Mouse (Mus musculus) kidney, postnatal 0 days (tissue): ENCODE measurements around the gene Il20rb. TPM values are rescaled to one million over a fixed set of nuclear protein-coding genes. Genes with fewer than 3 reads are reported as not detected.

Experiments
- ATAC-seq: fragments of 200-750 bp; cut with Nextera tagmentation; replicated peaks from 2 replicates; pipeline ENCODE4 v1.8.0; 2017; ENCODE audit warnings: low read depth, moderate number of reproducible peaks, moderate TSS enrichment, moderate library complexity; ENCODE audit not compliant: low FRiP score
- DNase-seq: peaks from one replicate; pipeline ENCODE4 v3.0.0-alpha.2; 2016; ENCODE audit warnings: low spot score
- H3K27ac ChIP-seq: fragments of 300-500 bp; sonication (generic); 2 replicates; pipeline ENCODE4 v1.5.1; 2014; ENCODE audit warnings: mild to moderate bottlenecking
- H3K27me3 ChIP-seq: fragments of 300-500 bp; sonication (generic); 2 replicates; pipeline ENCODE4 v1.6.1; 2014; ENCODE audit warnings: low read length, mixed read lengths; ENCODE audit not compliant: insufficient read depth
- H3K36me3 ChIP-seq: fragments of 300-500 bp; sonication (generic); 2 replicates; pipeline ENCODE4 v1.6.1; 2014; ENCODE audit warnings: low read length, mixed read lengths; ENCODE audit not compliant: insufficient read depth
- H3K4me1 ChIP-seq: fragments of 300-500 bp; sonication (generic); replicated peaks from 2 replicates; pipeline ENCODE4 v1.6.1; 2014; ENCODE audit warnings: antibody characterized with exemption, low read length, mixed read lengths; ENCODE audit not compliant: insufficient read depth
- H3K4me2 ChIP-seq: fragments of 300-500 bp; sonication (generic); 2 replicates; pipeline ENCODE4 v1.6.1; 2014; ENCODE audit warnings: mild to moderate bottlenecking, low read length, moderate library complexity, mixed read lengths
- H3K4me3 ChIP-seq: fragments of 300-500 bp; sonication (generic); replicated peaks from 2 replicates; pipeline ENCODE4 v1.5.1; 2014; ENCODE audit warnings: low read depth, low read length
- H3K9ac ChIP-seq: fragments of 300-500 bp; sonication (generic); 2 replicates; pipeline ENCODE4 v1.6.1; 2014; ENCODE audit warnings: low read depth, low read length
- H3K9me3 ChIP-seq: fragments of 300-500 bp; sonication (generic); replicated peaks from 2 replicates; pipeline ENCODE4 v1.6.1; 2016; ENCODE audit warnings: low read length, inconsistent platforms, mixed read lengths
- CTCF ChIP-seq: IDR thresholded peaks from 2 replicates; pipeline ENCODE4 v1.5.1; 2016; ENCODE audit warnings: antibody characterized with exemption, low read depth, mild to moderate bottlenecking, moderate library complexity
- WGBS: fragments of 180-500 bp; shearing (Covaris S2); extraction: QIAGEN DNeasy Blood & Tissue Kit; methylation state at CpG from one replicate; pipeline ENCODE4 v1.1.7; 2014; 5-methylcytosine and 5-hydroxymethylcytosine counted together
- polyA plus RNA-seq: library from polyadenylated mRNA; unstranded; fragments of >200 nt; fragmentation: Nextera tagmentation; extraction: Ambion mirVana; gene quantifications from 2 replicates; pipeline ENCODE4 v1.2.1, GENCODE M21; 2015

Gene Il20rb
- polyA plus RNA-seq, 1 experiment from 2014 or later = 1.7 TPM

GRCm38 (mm10) chr9:100522029-100522428 lies 35.4 kb upstream of the Il20rb start:
- TF ChIP-seq CTCF = no peak
- H3K27ac ChIP-seq = no peak overlapping the region
- no peak overlapping the region for H3K4me2 ChIP-seq
- no peaks in the 10 kb centered on the region for H3K36me3 ChIP-seq
- no peaks in the 10 kb centered on the region for H3K27me3 ChIP-seq
- no peaks in the 10 kb centered on the region for H3K9me3 ChIP-seq
- H3K4me3 ChIP-seq = no peak overlapping the region
- no peak overlapping the region for H3K9ac ChIP-seq
- H3K4me1 ChIP-seq = no peaks in the 10 kb centered on the region
- DNase-seq (no peak), ATAC-seq (no peak)
- 79% methylated on average over 2 of the region's 2 CpGs for WGBS

DNA sequence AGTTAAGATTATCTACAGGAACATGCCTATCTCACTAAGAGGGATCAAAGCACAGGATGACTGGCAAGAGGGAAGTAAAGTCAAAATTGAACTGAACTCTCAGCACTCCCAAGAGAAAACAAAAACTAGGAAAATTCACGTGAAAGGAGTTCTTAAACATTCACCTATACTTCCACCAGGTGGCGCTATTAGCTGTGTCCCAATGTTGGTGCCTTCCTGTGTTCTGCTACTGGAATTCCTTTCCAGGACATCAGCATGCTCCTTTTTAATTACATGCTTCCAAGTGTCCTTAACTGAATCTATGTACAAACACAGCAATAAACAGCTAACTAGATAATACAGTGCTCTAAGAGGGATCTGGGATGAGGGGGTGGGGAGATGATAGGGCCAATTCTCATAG lies 34.0 kb upstream of the Il20rb start:
- WGBS = 5% methylated on average over 2 of the region's 2 CpGs

GRCm38 (mm10) chr9:100520012-100520411 lies 33.4 kb upstream of the Il20rb start:
- WGBS = 92% methylated on average over 3 of the region's 3 CpGs
- no peak for ATAC-seq
- no peak for DNase-seq
- Histone ChIP-seq H3K4me2 (no peak overlapping the region), H3K36me3 (no peaks in the 10 kb centered on the region), H3K27me3 (no peaks in the 10 kb centered on the region), H3K27ac (no peak overlapping the region), H3K4me1 (no peaks in the 10 kb centered on the region), H3K9ac (no peak overlapping the region), H3K4me3 (no peak overlapping the region), H3K9me3 (no peaks in the 10 kb centered on the region)
- peak; percentile 51 for TF ChIP-seq CTCF

More for the DNA sequence above, 34.0 kb upstream of the Il20rb start:
- no peak overlapping the region for H3K9ac ChIP-seq
- H3K9me3 ChIP-seq = no peaks in the 10 kb centered on the region
- H3K27me3 ChIP-seq = no peaks in the 10 kb centered on the region
- ATAC-seq (no peak), DNase-seq (peak; percentile 92)
- H3K4me1 ChIP-seq = no peaks in the 10 kb centered on the region
- no peak overlapping the region for H3K4me3 ChIP-seq
- no peaks in the 10 kb centered on the region for H3K36me3 ChIP-seq
- no peak overlapping the region for H3K4me2 ChIP-seq
- no peak overlapping the region for H3K27ac ChIP-seq
- peak; percentile 93 for TF ChIP-seq CTCF

- no peak overlapping the region for H3K4me2 ChIP-seq
- no peak for ATAC-seq
- H3K27me3 ChIP-seq = no peaks in the 10 kb centered on the region
- no peaks in the 10 kb centered on the region for H3K9me3 ChIP-seq
- H3K4me3 ChIP-seq = no peak overlapping the region
- peak; percentile 35 for DNase-seq
- H3K36me3 ChIP-seq = no peaks in the 10 kb centered on the region
- no peak overlapping the region for H3K9ac ChIP-seq
- 80% methylated on average over 2 of the region's 2 CpGs for WGBS
- no peaks in the 10 kb centered on the region for H3K4me1 ChIP-seq
- H3K27ac ChIP-seq = 0 out of 2 replicates have a peak overlapping the region, but pooled peaks have one; percentile 47
- TF ChIP-seq CTCF = no peak
Observed at GRCm38 (mm10) chr9:100507581-100507980, 21.0 kb upstream of the Il20rb start.

GRCm38 (mm10) chr9:100506652-100507051 lies 20.1 kb upstream of the Il20rb start:
- H3K27me3 ChIP-seq = no peaks in the 10 kb centered on the region
- ATAC-seq (no peak), DNase-seq (peak; percentile 38)
- H3K27ac ChIP-seq = no peak overlapping the region
- H3K4me3 ChIP-seq = no peak overlapping the region
- H3K9ac ChIP-seq = no peak overlapping the region
- no peaks in the 10 kb centered on the region for H3K36me3 ChIP-seq
- TF ChIP-seq CTCF = no peak
- 22% methylated on average over 2 of the region's 2 CpGs for WGBS
- H3K9me3 ChIP-seq = no peaks in the 10 kb centered on the region
- H3K4me1 ChIP-seq = no peaks in the 10 kb centered on the region
- no peak overlapping the region for H3K4me2 ChIP-seq

GRCm38 (mm10) chr9:100505498-100505897 lies 18.9 kb upstream of the Il20rb start:
- no peak for TF ChIP-seq CTCF
- Histone ChIP-seq H3K9me3 (no peaks in the 10 kb centered on the region), H3K36me3 (0 out of 2 replicates have a peak, but pooled peaks cover 3% of the 10 kb centered on the region), H3K4me2 (peak overlapping the region; percentile 11; the same call in 1 of the 2 replicates), H3K27ac (no peak overlapping the region), H3K4me1 (no peaks in the 10 kb centered on the region), H3K4me3 (no peak overlapping the region), H3K27me3 (no peaks in the 10 kb centered on the region), H3K9ac (no peak overlapping the region)
- DNase-seq (no peak), ATAC-seq (no peak)
- WGBS = 91% methylated on average over 4 of the region's 4 CpGs
